Mouse (Mus musculus) brain, embryonic 14.5 days (tissue): Measurements from ENCODE around the gene Mpv17. TPM values are rescaled to one million over a fixed set of nuclear protein-coding genes. Genes with fewer than 3 reads are reported as not detected.
A peak's percentile ranks its signal among the peaks of the same experiment; 100 is the strongest.

ENCODE experiments used
- DNase-seq: peaks from one replicate; pipeline ENCODE4 v3.0.0-alpha.2; 2011; ENCODE audit warnings: low read depth
- CTCF ChIP-seq: fragments of 200-500 bp; IDR thresholded peaks from 2 replicates; pipeline ENCODE4 v1.5.1; 2012; ENCODE audit warnings: inconsistent platforms, mild to moderate bottlenecking, moderate library complexity, borderline replicate concordance; ENCODE audit not compliant: insufficient read depth, insufficient read length; ENCODE audit errors: extremely low read depth
- POLR2A ChIP-seq: fragments of 200-500 bp; IDR thresholded peaks from 2 replicates; pipeline ENCODE4 v1.6.1; 2012; ENCODE audit warnings: mild to moderate bottlenecking, inconsistent platforms, borderline replicate concordance; ENCODE audit not compliant: poor library complexity, insufficient read depth, insufficient read length, severe bottlenecking; ENCODE audit errors: extremely low read depth
- polyA plus RNA-seq: library from polyadenylated mRNA; depleted of rRNA; stranded (reverse); fragments of >200 nt; gene quantifications from 2 replicates; pipeline ENCODE4 v1.2.3, GENCODE M21; 2012

The Mpv17 gene
- polyA plus RNA-seq, 1 experiment, result 55.9 TPM

DNA sequence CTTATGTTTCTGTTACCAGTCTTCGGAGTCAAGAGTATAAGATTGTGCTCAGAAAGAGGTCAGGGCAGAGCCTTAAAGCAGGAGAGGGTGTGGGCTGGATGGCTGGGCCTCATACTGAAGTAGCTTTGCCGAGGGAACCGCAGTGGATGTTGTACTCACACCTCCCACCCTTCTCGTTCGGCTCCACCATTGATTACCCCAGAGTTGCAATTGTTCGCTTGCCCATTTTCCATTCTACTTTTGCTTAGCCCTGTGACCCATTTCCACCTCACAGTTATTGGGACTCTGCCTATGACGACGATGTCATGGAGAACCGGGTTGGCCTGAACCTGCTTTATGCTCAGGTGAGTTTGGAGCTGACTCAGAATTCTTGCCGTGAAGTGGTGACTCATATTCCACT lies 42.2 kb upstream of the Mpv17 start:
- no peak for TF ChIP-seq POLR2A
- no peak for TF ChIP-seq CTCF
- no peak for DNase-seq

DNA sequence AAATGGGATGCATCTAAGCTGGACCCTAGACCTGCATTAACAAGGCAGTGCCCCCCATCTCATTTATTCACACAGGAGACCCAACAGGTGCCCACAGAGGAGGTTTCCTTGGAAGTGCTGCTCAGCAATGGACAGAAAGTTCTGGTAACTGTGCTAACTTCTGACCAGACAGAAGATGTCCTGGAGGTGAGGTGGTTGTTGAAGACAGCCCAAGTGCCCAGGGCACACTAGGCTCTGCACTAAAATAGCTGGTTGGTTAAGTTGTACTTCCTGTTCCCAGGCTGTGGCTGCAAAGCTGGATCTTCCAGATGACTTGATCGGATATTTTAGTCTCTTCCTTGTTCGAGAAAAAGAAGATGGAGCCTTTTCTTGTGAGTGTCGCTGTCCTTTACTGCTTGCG lies 41.6 kb upstream of the Mpv17 start:
- no peak for DNase-seq
- TF ChIP-seq CTCF (no peak), POLR2A (no peak)

GRCm38 (mm10) chr5:31194486-31195485 lies 40.7 kb upstream of the Mpv17 start:
- no peak for DNase-seq
- TF ChIP-seq CTCF, result no peak
- TF ChIP-seq POLR2A, result no peak

- TF ChIP-seq CTCF (no peak), POLR2A (no peak)
Observed at GRCm38 (mm10) chr5:31193631-31194281, 39.7 kb upstream of the Mpv17 start.

DNA sequence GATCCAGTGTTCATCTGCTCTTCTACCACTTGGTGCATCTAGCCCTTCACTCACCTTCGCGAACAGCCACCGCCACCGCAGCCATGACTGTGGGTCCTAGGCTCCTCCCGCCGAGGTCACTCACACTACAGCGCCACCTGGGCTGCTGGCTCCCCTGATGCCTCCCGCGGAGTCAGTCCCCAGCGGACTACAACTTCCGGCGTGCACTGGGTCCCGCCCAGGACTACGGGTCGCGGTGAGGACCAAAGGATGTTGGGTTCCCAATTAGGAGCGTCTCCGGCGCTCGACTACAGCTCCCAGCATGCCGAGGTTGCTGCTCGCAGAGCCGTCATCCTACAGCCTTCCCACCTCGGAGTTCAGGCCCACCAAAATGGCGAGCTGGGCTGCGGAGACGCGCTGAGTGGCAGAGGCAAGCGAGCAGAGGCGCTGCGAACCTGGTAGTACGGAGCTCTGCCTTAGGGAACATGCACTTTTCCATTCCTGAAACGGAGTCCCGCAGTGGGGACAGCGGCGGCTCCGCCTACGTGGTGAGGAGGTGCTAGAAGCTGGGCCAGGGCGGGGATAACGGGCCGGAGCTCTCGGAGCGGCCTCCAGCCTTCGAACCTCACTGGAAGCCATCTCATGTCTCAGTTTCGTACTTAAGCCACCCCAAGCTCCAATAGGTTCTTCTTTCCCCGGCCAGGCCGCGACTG lies 39.0 kb upstream of the Mpv17 start, which contains the start of the genes Snx17 and Eif2b4:
Snx17 (plus strand) TSS at position 289 of the 692 bp plus-strand sequence.
Eif2b4 (minus strand) TSS at position 492 of the 692 bp plus-strand sequence.
- TF ChIP-seq CTCF, result peak; percentile 38; the same call in 1 of the 2 replicates
- TF ChIP-seq POLR2A, result 0 out of 2 replicates have a peak, but pooled peaks have one; percentile 9
- peak; percentile 99 for DNase-seq

More at GRCm38 (mm10) chr5:31193631-31194281, 39.7 kb upstream of the Mpv17 start:
- no peak for DNase-seq

- TF ChIP-seq CTCF, result no peak
- TF ChIP-seq POLR2A, result no peak
Observed at GRCm38 (mm10) chr5:31192045-31192938, 38.2 kb upstream of the Mpv17 start.

GRCm38 (mm10) chr5:31190201-31190600 lies 36.1 kb upstream of the Mpv17 start:
- DNase-seq, result no peak
- TF ChIP-seq POLR2A (no peak), CTCF (no peak)

More at GRCm38 (mm10) chr5:31192045-31192938, 38.2 kb upstream of the Mpv17 start:
- no peak for DNase-seq

- DNase-seq, result peak; percentile 22
- TF ChIP-seq POLR2A, result no peak
- TF ChIP-seq CTCF, result peak; percentile 17; the same call in 1 of the 2 replicates
Observed at GRCm38 (mm10) chr5:31188223-31188840, 34.3 kb upstream of the Mpv17 start.

DNA sequence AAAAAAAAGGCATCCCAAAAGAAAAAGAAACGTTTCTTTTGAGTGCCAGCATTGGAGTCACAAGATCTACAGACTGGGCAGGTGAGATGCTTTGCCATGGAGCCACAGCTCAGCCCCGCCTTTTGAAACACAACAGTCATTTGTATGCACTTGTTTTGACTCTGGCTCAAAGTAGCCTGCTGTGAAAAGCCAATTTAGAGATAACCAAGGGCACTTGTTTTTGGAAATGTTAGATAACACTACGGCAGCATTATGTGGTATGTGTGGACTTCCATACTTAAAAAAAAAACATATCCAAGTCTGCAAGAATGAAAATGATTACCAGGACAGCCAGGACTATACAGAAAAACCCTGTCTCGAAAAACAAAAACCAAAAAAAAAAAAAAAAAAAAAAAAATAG lies 29.6 kb upstream of the Mpv17 start:
- no peak for DNase-seq
- no peak for TF ChIP-seq POLR2A
- TF ChIP-seq CTCF, result no peak

DNA sequence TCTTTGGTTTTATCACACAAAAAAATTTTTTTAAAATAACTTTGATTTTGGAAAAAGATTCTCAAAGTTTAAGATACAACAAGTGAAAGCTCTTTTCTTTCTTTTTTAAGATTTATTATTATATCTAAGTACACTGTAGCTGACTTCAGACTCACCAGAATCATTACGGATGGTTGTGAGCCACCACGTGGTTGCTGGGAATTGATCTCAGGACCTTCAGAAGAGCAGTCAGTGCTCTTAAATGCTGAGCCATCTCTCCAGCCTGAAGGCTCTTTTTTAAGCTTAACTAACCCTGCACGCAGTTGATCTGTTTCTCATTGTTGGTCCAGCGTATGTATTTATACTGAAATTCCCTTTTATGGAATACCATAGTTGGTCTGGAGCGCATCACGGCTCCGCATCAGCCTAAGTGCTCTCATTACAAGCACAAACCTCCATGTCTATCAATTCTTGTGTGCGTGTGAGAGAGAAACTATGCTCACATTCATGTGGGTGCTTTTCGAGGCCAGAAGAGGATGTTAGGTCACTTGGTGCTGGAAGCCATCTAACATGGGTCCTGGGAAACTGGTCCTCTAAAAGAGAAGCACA lies 27.2 kb upstream of the Mpv17 start:
- TF ChIP-seq POLR2A, result no peak
- no peak for TF ChIP-seq CTCF
- DNase-seq, result no peak
